Mouse (Mus musculus) embryonic facial prominence, embryonic 10.5 days (tissue): ENCODE data around the gene Samd14. TPM values are rescaled to one million over a fixed set of nuclear protein-coding genes. Genes with fewer than 3 reads are reported as not detected.
A peak's percentile ranks its signal among the peaks of the same experiment; 100 is the strongest.

ENCODE experiments used
- DNase-seq: peaks from one replicate; pipeline ENCODE4 v3.0.0-alpha.2; 2017; ENCODE audit warnings: low spot score
- H3K27ac ChIP-seq: fragments of 300-500 bp; sonication (generic); replicated peaks from 2 replicates; pipeline ENCODE4 v1.5.1; 2016; ENCODE audit warnings: mild to moderate bottlenecking
- H3K27me3 ChIP-seq: fragments of 300-500 bp; sonication (generic); replicated peaks from 2 replicates; pipeline ENCODE4 v1.6.1; 2016; ENCODE audit warnings: low read depth, mild to moderate bottlenecking; ENCODE audit not compliant: poor library complexity, severe bottlenecking
- H3K36me3 ChIP-seq: fragments of 300-500 bp; sonication (generic); replicated peaks from 2 replicates; pipeline ENCODE4 v1.6.1; 2016; ENCODE audit warnings: mild to moderate bottlenecking, moderate library complexity
- H3K4me1 ChIP-seq: fragments of 300-500 bp; sonication (generic); 2 replicates; pipeline ENCODE4 v1.6.1; 2016
- H3K4me3 ChIP-seq: fragments of 300-500 bp; sonication (generic); 2 replicates; pipeline ENCODE4 v1.5.1; 2016; ENCODE audit warnings: mild to moderate bottlenecking, moderate library complexity
- H3K9me3 ChIP-seq: fragments of 300-500 bp; sonication (generic); 2 replicates; pipeline ENCODE4 v1.6.1; 2016; ENCODE audit warnings: mild to moderate bottlenecking
- WGBS: fragments of 180-500 bp; shearing (Covaris S2); methylation state at CpG from one replicate; pipeline ENCODE4 v1.1.7; 2016; 5-methylcytosine and 5-hydroxymethylcytosine counted together
- polyA plus RNA-seq: library from polyadenylated mRNA; unstranded; fragments of >200 nt; fragmentation: Nextera tagmentation; extraction: Ambion mirVana; gene quantifications from 2 replicates; pipeline ENCODE4 v1.2.1, GENCODE M21; 2016

The Samd14 gene
- polyA plus RNA-seq, 1 experiment from 2014 or later, result 42.5 TPM

DNA sequence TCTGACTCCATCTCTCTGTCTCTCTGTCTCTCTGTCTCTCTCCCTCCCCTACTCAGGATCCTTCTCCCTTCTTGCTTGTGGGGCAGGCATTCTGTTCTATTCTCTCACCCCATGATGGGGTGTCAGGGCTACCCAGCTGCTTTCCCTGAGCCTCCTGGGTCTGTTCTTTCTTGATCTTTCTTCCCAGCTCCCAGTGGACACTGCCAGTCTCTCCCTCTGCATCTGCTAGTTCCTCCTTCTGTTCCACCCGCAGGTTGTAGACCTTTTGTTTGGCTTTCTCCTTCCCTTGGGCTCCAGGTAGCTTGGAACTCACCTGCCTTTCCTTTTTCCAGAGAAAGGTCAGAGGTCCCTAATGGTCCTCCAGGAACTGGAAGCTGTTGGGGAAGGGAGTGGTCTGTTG lies 1.7 kb downstream of the Samd14 start:
- 41% methylated on average over 1 of the region's 1 CpGs for WGBS
- Histone ChIP-seq H3K4me1 (peaks cover 70% of the 10 kb centered on the region), H3K9me3 (no peaks in the 10 kb centered on the region)

DNA sequence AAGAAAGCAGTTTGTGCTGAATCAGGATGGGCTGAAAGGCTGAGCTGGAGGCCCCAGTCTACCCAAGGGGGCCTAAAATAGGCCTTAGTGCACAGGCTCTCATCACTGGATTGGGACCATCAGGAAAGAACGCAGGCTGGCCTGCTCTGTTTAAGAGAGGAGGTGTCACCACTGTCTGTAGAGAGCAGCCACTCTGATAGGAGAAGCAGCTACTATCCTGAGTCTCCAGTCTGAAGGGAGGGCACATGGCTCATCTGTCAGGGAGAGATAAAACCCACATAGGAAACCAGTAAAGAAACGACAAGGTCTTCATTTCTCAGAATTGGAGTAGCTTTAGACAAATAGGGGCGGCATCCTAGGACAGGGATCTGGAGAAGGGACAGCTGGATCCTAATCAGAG lies 2.4 kb downstream of the Samd14 start:
- 65% methylated on average over 3 of the region's 3 CpGs for WGBS
- no peaks in the 10 kb centered on the region for H3K27me3 ChIP-seq
- no peak for DNase-seq
- peak overlapping the region; percentile 85 for H3K4me3 ChIP-seq
- no peak overlapping the region for H3K27ac ChIP-seq
- H3K4me1 ChIP-seq, result peaks cover 63% of the 10 kb centered on the region
- no peaks in the 10 kb centered on the region for H3K9me3 ChIP-seq
- H3K36me3 ChIP-seq, result peaks cover 45% of the 10 kb centered on the region

More for the DNA sequence above, 1.7 kb downstream of the Samd14 start:
- peak overlapping the region; percentile 85 for H3K4me3 ChIP-seq
- H3K27me3 ChIP-seq, result no peaks in the 10 kb centered on the region
- peaks cover 38% of the 10 kb centered on the region for H3K36me3 ChIP-seq
- DNase-seq, result no peak
- H3K27ac ChIP-seq, result peak overlapping the region; percentile 92

DNA sequence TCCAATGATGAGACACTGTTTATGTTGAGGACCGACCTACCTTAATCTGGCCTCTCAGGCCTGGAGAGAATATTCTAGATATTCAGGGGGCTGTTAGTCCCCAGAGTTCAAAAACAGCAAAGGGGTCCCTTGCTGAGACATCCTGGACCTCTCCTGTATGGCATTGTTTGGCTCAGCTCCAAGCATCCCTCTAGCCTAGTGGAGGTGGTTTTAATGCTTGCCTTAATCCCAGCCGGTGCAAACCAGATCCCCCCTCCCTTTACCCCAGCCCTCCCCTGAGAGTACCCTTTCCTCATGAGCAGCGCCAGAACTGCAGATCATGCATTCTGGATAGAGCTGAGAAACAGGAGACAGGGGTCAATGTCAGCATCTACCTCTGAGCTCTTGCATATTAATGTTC lies 2.8 kb downstream of the Samd14 start:
- no peaks in the 10 kb centered on the region for H3K9me3 ChIP-seq
- H3K4me1 ChIP-seq, result peaks cover 59% of the 10 kb centered on the region
- H3K36me3 ChIP-seq, result peaks cover 49% of the 10 kb centered on the region
- DNase-seq, result no peak
- H3K4me3 ChIP-seq, result peak overlapping the region; percentile 3; the same call in 1 of the 2 replicates
- no peaks in the 10 kb centered on the region for H3K27me3 ChIP-seq
- WGBS, result 50% methylated on average over 3 of the region's 3 CpGs
- peak overlapping the region; percentile 31; the same call in 1 of the 2 replicates for H3K27ac ChIP-seq

DNA sequence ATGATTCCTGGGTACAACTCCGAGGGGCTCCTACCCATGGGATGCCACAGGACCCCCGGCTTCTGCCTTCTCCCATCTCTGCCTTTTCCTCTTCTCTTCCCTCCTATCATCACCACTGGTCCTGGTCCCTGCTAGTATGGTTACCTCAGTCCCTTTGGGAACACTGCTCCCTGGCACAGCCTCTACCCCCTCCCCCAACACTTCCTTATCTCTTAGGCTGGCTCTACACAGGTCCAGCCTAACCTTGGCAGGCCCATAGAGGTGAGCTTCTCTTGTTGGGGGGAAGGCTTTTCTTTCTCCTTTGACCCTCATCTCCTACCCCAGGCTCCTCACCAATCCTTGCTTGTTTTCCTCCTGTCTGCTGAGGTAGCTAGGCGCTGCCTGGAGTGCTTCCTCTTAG lies 5.8 kb downstream of the Samd14 start:
- H3K4me3 ChIP-seq, result no peak overlapping the region
- no peak overlapping the region for H3K27ac ChIP-seq
- H3K9me3 ChIP-seq, result no peaks in the 10 kb centered on the region
- 69% methylated on average over 3 of the region's 3 CpGs for WGBS
- DNase-seq, result no peak
- H3K4me1 ChIP-seq, result peaks cover 33% of the 10 kb centered on the region
- peaks cover 23% of the 10 kb centered on the region for H3K27me3 ChIP-seq
- H3K36me3 ChIP-seq, result peaks cover 79% of the 10 kb centered on the region

DNA sequence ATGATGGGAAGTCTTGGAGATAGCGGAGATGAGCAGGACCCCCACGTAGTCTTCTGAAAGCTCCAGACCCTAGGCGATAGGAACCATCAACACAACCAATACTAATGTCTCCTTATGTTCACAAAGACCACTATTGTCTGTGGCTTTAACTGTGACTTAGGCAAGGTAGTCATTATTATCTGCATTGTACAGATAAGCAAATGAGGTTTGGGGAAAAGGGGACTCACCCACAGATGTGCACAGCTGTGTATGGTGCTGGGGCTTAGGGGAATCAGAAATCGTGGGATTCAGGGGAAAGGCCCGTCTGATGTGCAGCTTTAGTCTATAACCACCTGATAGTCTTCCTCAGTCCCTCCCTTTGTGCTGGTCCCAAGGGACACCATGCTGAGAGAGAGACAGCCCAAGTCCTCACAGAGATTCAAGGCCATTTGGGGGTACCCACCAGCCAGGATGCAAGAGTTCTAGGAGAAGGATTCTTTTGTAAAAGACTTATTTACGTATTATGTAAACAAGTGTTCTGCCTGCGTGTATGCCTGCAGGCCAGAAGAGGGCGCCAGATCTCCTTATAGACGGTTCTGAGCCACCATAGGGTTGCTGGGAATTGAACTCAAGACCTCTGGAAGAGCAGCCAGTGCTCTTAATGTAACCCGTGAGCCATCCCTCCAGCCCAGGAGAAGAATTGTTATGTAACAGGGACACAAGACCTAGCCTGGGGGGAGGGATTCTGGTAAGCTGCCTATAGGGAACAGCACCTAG lies 12.7 kb downstream of the Samd14 start:
- peaks cover 12% of the 10 kb centered on the region for H3K4me1 ChIP-seq
- WGBS, result 82% methylated on average over 10 of the region's 10 CpGs
- no peak overlapping the region for H3K27ac ChIP-seq
- no peak for DNase-seq
- no peaks in the 10 kb centered on the region for H3K9me3 ChIP-seq
- peaks cover 96% of the 10 kb centered on the region for H3K36me3 ChIP-seq
- H3K4me3 ChIP-seq, result no peak overlapping the region
- H3K27me3 ChIP-seq, result peaks cover 23% of the 10 kb centered on the region

DNA sequence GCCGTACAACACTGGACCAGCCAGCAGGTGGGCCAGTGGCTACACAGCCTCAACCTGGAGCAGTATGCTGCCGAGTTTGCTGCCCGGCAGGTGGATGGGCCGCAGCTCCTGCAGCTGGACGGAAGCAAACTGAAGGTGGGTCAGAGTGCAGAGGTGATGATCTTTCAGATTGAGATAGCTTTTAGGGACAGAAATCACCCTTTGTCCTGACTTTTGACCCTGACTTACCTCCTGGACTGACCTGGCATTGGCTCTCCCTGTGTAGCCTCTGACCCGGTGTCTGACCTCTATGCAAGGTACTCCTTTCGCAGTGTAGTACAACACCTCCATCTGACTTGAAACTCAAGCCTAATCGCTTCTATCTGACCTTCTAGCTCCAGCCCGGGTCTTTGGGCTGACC lies 13.8 kb downstream of the Samd14 start:
- H3K36me3 ChIP-seq, result peaks cover 85% of the 10 kb centered on the region
- WGBS, result 94% methylated on average over 9 of the region's 9 CpGs
- H3K27me3 ChIP-seq, result peaks cover 23% of the 10 kb centered on the region
- H3K4me1 ChIP-seq, result peaks cover 22% of the 10 kb centered on the region
- H3K9me3 ChIP-seq, result no peaks in the 10 kb centered on the region
- no peak overlapping the region for H3K4me3 ChIP-seq
- DNase-seq, result no peak
- no peak overlapping the region for H3K27ac ChIP-seq

DNA sequence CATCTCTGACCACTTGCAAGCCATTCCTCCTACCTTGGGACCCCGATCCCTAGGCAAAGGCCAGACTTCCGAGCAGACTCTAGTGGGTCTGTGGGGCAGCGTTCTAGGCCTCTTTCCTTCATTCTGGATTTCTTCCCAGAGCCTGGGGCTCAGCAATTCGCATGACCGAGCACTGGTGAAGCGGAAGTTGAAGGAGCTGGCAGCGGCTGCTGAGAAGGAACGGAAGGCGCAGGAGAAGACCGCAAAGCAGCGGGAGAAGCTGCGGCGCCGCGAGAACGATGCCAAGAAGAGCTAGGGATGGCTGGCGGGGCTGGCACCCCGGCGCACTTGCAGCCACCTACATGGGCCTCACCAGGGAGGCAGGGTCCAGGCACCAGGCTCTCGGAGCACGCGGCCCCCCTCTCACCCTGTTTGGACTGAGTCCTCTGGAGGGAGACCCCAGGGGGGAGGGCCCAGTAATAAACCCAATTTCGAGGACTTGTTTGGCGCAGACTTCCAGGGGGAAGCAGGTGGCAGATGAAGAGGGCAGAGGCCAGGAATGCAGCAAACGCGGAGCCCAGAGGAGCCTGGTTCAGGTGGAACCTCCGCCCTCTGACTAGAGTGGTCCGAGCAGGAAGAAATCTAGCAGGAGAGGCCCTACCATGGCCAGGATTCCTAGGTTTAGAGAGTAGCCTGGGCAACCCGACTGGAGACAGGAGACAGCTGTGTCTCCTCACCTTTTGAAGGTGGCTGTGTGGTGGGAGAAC lies 14.9 kb downstream of the Samd14 start:
- peaks cover 27% of the 10 kb centered on the region for H3K4me1 ChIP-seq
- peaks cover 12% of the 10 kb centered on the region for H3K27me3 ChIP-seq
- no peak overlapping the region for H3K4me3 ChIP-seq
- peaks cover 74% of the 10 kb centered on the region for H3K36me3 ChIP-seq
- H3K27ac ChIP-seq, result no peak overlapping the region
- 76% methylated on average over 29 of the region's 29 CpGs for WGBS
- no peaks in the 10 kb centered on the region for H3K9me3 ChIP-seq
- no peak for DNase-seq

DNA sequence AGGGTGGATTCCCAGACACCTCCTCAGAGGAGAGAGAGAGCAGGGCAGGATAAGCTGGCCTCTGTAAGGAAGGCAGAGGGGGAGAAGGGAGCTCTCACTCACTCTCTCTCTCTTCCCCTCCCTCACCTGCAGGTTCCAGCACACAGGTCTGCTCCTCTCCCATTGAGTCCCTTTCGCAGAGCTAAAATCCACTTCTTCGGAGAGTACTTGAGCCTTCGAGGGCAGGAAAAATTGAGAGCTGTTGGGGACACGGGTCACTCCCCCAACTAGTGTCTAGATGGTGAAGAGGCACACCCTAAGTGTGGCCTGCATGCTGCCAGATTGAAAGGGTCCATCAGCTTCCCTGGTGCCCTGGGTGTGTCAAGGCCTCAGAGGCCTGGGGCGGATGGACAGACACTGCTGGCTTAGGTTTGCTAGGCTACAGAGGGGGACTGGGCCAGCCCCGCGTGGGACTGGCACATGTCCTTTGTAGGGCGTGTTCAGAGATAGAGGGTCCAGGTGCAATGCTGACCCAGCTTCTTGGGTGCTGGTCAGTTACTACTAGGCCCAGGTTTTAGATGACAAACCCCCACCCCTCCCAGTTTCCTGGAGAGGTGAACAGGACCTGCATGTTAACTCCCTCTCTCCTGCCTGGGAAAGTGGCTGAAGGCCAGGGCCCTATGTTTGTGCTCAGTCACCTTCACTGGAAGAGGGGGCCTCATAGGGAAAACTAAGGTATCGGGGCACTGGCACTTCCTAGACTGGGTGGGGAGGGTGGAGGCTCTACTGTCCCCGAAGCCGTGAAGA lies 15.7 kb downstream of the Samd14 start:
- H3K4me3 ChIP-seq, result no peak overlapping the region
- H3K27ac ChIP-seq, result no peak overlapping the region
- H3K36me3 ChIP-seq, result peaks cover 66% of the 10 kb centered on the region
- H3K4me1 ChIP-seq, result peaks cover 27% of the 10 kb centered on the region
- WGBS, result 89% methylated on average over 11 of the region's 11 CpGs
- peaks cover 5% of the 10 kb centered on the region for H3K27me3 ChIP-seq
- H3K9me3 ChIP-seq, result no peaks in the 10 kb centered on the region
- no peak for DNase-seq

DNA sequence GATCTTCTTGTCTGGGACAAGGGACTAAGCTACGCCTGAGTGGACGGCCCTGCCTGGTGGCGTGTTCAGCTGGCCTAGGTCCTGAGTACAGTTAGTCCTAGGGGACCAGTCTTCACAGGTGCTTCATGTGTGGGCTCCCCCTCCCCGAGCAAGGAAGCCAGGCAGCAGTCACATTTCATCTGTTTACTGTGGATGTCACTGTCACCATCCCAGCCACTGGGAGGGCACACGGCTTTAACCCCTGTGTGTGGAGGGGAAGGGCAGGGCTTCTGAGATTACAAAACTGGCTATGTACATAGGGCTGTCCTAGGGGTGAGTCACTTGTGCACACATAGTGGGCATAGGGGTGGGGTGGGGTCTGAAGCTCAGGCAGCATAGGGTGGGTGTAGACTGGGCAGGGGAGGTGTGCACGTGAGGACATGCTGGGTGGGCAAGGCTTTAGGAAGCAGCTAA lies 16.4 kb downstream of the Samd14 start:
- no peak for DNase-seq
- Histone ChIP-seq H3K36me3 (peaks cover 59% of the 10 kb centered on the region), H3K27ac (0 out of 2 replicates have a peak overlapping the region, but pooled peaks have one; percentile 7)

DNA sequence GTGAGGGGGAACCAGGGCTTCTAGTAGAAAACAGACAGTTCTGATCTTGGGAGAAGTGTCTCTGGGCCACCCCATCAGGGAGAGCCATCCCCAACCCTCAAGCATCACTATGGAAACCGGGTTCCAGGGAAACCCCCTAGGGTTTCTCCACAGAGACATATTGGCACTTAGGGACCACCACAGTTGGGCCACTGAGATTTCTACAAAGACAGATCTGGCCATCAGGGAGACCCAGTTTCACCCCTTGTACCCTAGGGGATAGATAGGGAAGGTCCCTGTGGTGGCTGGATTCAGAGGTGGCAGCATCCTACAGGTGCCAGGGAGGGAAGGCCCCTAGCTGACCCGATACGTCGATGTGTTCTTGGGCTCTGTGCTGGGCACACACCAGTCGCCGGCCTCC lies 17.2 kb downstream of the Samd14 start:
- Histone ChIP-seq H3K4me1 (peaks cover 27% of the 10 kb centered on the region), H3K9me3 (no peaks in the 10 kb centered on the region), H3K27me3 (peaks cover 5% of the 10 kb centered on the region; the same call in 1 of the 2 replicates), H3K27ac (no peak overlapping the region), H3K4me3 (no peak overlapping the region), H3K36me3 (peaks cover 52% of the 10 kb centered on the region)
- WGBS, result 87% methylated on average over 6 of the region's 6 CpGs
- no peak for DNase-seq

More for the DNA sequence above, 16.4 kb downstream of the Samd14 start:
- 82% methylated on average over 6 of the region's 6 CpGs for WGBS
- H3K27me3 ChIP-seq, result peaks cover 5% of the 10 kb centered on the region
- H3K4me3 ChIP-seq, result no peak overlapping the region
- H3K4me1 ChIP-seq, result peaks cover 27% of the 10 kb centered on the region
- no peaks in the 10 kb centered on the region for H3K9me3 ChIP-seq

DNA sequence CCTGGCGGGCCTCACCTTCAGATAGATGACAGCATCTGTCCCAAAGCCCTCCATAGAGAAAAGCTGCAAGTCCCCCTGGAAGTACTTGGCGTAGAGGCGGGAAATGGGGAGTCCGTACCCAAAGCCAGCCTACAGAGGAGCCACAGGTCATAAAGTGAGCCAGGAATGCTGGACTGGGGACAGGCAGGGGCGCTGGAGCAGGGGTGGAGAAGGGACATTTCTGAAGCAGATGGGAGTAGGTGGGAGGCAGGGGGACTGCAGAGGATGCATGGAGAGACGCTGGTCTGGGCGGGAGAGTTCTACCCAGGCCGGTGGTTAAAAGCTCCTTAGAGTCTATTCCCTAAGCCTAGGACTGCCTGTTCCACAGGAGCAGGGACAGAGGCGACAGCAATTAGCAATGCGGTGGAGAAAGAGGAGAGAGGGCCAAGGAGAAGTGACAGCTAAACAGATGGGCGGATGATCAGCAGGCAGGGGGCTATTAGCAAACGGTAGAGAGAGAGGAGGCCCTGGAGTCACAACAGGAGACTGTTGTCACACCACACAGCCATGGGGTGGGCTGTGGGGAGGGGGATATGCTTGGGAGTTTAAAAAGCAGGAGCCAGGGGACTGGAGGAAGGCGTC lies 18.3 kb downstream of the Samd14 start:
- no peak overlapping the region for H3K4me3 ChIP-seq
- H3K9me3 ChIP-seq, result no peaks in the 10 kb centered on the region
- H3K27me3 ChIP-seq, result peaks cover 11% of the 10 kb centered on the region; the same call in 1 of the 2 replicates
- peaks cover 28% of the 10 kb centered on the region for H3K4me1 ChIP-seq
- DNase-seq, result no peak
- WGBS, result 37% methylated on average over 13 of the region's 13 CpGs
- H3K36me3 ChIP-seq, result peaks cover 40% of the 10 kb centered on the region
- H3K27ac ChIP-seq, result 0 out of 2 replicates have a peak overlapping the region, but pooled peaks have one; percentile 19

DNA sequence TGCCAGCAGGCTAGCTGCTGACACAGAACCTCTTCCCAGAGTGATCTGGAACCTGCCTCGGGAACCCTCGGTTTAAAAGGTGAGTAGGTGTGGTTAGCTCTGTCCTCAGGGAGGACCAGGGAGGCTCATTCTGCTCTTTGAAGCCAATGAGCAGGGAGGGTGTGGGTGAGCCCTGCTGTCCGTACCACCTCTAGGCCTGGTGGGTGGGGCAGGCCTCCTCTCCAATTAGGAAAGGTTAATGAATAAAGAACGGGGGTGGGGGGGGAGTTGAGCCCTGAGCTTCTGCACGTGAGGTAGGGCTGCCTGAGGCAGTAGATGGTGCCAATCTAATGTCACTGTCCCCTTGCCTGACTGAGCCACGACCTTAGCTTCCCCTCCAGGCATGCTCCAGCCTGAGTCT lies 23.3 kb downstream of the Samd14 start:
- 34% methylated on average over 6 of the region's 6 CpGs for WGBS
- no peak for DNase-seq
- no peak overlapping the region for H3K4me3 ChIP-seq
- no peaks in the 10 kb centered on the region; the same call in 1 of the 2 replicates for H3K36me3 ChIP-seq
- peaks cover 18% of the 10 kb centered on the region; the same call in 1 of the 2 replicates for H3K27me3 ChIP-seq
- peaks cover 23% of the 10 kb centered on the region for H3K4me1 ChIP-seq
- H3K27ac ChIP-seq, result no peak overlapping the region; the same call in 1 of the 2 replicates
- no peaks in the 10 kb centered on the region for H3K9me3 ChIP-seq
